Mouse (Mus musculus) fat pad, adult 2 months (tissue): ENCODE results near the gene Rbms1.

Source experiments
- DNase-seq: peaks from one replicate; pipeline ENCODE4 v3.0.0-alpha.2; 2011; ENCODE audit warnings: low read depth, low spot score; ENCODE audit errors: extremely low read depth

The Rbms1 gene

DNA sequence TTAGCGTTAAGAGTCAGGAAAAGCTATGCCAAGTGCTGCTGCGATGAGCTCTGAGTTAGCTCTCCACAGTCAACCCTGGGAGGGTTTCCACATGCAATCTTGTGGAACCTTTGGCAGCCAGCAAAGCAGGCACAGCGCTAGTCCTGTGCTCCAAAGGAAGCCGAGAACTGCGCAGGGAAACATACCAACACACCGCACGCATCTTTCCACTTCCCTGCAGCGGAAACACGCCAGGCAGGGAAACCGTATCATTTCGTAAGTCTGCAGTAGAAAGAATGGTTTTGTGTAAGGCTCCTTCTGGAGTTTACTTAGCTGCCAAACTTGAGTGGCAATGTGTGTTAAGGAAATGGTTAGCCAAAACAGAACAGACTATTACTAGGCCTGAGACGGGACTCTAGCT, 150.0 kb downstream of the Rbms1 start:
- DNase-seq, result no peak

DNA sequence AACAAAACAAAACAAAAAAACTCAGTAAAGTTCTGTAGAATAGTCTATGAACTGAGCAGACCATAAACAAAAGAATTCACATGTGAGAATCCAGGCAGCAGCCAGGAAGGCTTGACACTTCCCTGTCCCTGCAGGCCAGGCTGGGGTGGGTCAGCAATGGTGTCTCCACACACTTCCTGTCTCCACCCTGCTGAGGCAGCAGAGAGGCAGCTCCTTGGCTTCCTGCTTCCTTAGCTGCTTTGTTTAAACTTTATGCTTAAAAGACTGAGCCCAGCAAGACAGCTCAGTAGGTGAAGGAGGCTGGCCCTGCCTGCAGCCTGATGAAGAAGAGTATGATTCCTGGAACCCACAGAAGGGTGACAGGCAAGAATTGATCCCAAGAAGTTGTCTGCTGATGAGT, 152.4 kb downstream of the Rbms1 start:
- no peak for DNase-seq

DNA sequence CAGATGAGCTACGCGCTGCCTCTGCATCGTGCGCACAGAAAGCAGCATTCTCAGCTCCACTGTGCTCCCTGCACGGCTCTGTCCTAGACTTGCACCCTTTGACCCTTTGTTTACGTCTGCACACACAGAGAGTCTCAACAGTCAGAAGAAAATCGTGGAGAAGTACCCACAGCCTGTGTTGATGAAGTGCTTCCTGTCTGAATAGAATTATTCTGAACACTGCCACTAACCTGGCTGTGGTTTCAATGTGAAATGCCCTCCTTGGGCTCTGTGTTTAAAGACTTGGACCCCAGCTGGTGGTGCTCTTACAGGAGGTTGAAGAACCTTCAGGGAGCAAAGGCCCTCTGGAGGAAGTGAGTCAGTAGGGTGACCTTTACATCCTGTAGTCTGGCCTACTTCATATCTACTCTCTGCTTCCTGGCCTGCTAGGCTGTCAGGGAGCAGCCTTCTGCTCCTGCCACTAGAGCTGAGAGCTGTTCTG, 153.5 kb downstream of the Rbms1 start:
- DNase-seq, result no peak

DNA sequence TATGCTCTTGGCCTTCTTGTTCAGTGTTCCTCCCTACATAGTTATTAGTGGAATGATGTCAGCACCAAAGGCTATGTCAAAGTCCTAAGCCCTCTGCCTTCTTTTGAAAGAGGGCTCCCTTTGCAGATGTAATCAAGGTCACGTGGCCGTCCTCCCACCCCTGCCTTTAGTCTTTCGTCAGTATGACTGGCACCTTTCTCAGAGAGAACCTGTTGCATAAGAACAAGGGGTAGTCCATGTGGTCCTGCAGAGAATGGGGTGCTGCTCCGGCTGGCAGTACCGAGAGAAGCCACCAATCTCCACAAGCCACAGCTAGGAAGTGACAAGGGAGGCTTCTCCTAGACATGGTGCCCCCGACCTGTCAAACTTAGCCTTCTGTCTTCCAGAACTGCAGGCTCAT, 154.2 kb downstream of the Rbms1 start:
- DNase-seq, result no peak

DNA sequence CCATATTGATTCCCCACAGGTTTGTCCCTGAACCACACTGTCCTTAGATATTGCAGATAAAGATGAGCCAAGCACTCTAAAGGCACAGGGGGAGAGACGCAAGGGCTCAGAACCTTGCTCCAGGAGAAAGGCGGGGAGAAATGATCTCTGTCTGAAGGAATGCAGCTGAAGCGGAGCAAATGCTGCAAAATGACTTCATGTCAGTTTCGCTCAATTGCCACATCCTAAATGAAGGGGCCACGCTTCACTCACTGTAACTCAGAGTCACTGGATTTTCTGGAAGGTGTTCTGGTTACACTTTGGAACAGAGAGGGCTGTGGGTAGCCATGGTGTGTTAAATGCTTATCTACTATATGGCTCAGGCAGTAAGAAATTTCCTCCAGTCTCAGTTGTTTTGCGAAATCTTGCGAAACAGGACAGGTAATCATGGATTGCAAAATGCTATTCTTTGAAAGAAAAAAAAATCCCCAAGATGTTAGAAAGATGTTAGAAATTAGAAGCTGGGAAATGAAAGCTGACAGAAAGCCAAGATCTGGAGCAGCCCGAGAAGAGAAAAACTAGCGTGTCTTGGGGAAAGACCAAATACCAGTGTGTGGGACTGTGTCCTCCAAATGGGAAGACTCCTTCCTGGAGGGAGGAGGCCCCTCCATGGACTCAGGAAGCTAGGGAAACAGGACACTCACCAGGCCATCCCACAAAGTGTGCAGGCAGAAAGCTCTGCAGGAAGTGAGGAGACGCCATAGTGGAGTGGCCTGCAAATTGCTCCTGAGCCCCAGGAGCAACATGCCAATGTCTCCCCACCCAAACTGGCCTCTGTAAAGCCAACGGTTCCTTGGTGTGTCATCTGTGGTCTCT, 155.4 kb downstream of the Rbms1 start:
- DNase-seq, result no peak

DNA sequence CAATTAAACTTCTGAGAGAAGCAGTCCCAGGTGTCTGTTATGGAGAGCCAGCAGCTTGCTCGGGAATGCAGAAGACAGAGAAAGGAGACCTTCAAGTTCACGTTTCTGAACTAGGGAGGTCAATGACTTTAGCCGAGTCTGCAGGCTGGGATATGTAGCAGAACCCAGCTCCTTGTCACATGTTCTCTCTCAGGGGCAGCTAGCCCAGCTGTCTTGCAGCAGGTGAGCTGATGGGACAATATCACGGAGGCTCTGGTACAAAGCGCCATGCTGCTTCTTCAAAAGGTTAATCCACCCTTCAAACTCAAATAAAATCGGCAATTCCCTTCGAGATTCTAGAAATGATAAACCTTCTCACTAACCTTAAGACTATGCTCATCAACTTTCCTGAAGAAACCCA, 158.2 kb downstream of the Rbms1 start:
- no peak for DNase-seq

DNA sequence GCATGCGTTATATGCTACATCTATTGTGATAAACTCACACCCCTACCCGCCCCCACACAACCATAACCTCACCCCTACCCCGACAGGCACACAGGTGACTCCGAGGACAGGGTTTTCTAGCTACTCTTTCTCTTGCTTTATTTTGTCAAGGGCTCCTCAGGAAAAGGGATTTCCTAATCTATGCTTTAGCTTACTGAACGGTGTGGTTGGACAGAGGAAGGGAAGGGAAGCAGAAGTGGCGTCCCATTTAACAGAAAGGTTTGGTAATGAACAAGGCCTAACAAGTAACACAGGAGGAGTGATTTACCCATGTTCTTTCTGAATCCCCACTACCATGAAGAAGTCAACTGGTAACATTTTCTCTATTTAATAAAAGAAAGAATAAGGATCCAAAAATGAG, 159.6 kb downstream of the Rbms1 start:
- DNase-seq, result no peak

DNA sequence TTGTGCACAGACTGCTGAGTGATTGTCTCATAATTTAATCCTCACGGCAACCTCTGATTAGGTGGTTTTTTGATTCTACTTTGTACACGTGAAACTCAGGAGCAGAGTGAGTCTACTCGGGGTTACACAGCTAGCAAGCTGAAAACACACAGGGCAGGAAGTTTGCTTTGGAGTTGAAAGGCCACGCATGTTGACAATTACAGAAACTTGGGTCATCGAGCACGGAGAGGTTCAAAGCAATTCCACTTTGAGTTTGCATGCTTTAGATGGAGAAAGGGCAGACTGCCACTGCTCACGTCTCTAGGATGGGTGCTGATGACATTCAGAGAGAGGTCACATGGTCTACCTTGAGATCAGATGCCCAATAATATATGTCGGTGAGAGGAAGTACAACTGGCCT, 160.2 kb downstream of the Rbms1 start:
- no peak for DNase-seq

DNA sequence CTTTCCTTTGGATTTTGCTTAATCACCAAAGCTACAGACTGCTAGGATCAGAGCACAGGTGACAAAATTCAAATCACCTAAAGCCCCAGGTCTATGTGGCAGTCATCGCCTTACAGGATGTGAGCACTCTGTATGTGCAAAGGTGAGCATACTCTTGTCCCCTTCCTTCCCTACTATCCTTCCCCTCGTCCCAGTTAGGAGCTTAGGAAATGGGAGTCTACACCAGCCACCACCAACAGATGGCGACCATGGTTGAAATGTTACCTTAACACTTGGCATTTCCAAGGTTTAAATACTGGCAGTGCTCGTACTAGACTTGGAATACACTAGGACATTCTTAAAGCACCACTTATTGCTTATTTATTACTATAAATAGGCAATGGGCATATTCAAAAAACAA, 160.8 kb downstream of the Rbms1 start:
- no peak for DNase-seq

DNA sequence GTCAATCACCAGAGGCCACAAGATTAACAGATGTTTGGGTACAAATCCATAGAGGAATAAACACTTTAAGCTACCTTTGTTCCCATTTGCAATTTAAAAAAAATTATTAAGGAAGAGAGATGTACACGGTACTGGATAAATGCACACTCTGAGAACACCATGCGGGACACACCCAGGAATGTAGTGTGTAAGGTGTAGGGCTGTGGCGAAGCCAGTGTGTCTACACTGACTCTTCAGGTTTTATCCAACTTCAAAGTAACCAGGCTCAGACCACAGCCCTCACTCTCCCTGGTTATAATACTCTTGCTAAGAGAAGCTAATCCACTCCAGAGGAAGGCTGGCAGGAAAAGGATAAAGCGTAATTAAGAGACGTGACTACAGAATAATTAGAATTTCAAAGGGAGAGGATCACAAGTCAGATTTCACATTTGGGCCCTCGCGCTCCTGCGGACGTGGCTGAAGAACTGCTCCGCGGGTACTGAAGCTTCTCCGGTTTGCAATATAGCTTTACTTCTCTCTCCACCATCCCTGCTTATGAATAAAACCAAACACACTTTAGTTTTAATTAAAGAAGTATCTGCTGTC, 161.3 kb downstream of the Rbms1 start:
- DNase-seq, result no peak

DNA sequence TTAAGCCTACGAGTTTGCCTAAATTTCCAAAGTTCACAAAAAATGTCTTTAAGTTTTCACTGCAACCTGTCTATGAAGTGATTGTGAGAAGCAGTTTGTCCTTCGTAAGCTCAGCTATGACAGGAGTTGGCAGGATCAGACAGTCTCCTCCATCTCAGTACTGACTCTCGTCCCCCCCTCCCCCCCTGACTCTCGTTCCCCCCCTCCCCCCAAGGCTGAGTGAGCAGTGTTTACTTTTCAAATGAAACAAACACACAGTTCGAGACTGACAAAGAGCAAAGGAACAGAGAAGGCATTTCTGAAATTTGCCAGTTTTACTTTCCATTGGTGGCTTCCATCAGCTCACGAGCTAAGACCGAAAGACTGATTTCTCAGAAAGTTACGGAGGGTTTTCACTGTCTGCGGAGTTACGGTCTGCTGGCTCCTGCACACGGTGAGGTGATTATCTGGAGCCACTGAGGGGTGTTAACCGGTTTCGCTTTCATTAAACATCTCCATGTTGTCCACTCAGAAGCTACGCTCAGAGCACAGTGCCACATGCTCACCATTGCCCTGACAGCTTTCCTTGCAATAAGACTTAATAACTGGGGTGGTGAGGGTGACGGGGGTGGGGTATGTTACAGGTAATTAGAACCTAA, 162.0 kb downstream of the Rbms1 start:
- DNase-seq, result no peak

DNA sequence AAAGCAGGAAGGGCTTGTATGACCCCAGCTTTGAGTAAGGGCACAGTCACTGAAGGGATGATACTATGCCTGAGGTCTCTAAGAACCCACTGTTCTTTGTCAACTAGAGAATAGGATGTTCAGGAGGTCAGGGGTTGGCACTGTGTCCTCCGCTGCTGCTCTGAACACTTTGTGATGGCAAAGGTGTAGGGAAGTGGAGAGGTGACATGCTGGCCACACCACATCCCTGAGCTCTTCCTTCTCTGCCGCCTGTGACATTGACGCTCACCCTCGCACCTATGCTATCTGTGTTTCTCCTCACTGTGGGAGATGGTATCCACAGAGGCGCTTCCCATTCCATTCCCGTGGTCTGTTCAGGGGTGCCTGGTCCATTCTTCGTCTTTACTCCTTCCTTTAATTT, 163.2 kb downstream of the Rbms1 start:
- no peak for DNase-seq

DNA sequence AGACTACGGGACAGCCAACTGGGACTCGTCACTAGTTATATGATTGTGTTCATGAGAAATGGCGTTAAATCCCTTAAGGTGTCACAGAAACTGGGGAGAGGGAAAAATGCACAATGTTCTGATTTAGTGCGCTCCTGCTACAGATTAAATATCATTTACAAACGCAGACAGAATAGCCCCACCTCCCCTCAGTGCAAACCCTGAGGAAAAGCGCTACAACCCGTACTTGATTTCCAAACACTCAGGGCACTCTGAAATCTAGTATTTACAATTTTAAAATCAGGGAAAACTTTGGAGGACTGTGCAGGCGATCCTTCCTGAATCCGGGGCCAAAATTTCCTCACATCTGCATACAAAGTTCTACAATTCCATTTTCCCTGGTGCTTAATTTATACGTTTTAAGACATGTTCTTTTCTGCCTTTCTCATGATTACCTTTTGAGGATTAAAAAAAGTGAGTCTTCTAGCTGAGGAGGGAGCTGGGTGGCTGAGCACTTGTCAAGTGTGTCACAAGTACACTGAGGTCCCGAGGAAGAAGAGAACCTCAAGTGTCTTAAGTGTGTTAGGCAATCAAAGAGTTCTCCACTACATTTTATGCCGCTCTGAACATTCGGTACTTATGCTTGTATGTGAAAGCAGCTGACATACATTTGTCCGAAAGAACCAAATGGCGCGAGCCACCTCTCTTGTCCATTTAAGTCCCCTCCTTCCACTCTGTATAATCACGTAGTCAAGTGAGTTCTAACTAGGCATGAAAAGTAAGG, 164.0 kb downstream of the Rbms1 start:
- DNase-seq, result no peak

DNA sequence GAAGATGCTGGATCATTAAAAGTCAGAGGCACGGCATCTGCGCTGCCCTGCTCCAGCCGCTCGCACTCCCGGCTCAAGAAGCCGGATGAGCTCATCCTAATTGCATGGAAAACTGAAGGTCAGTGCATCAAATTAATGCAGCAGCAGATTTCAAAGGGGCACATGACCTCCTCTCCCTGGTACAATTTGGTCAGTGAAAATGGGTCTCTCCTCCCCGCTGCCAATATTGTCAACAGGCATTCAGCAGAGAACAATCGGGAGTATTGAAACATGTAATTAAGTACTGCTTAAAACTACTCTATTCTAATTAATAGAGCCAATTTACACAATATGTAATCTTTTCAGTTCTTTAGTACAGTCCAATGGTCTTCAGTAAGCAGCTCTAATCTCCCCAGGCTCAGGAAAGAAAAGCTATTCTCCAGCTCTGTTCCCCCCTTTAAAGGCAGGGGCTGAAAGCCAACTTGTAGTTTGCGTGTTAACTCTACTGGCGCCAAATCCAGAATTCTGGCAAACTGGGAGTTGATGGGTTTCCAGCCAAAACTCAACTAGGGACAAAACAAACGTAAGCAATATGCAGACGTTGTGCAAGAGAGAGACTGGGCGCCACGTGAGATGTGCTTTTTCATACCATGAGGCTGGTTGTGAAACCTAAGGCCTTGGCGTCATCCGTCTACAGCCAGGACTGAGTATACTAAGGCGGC, 165.9 kb downstream of the Rbms1 start:
- DNase-seq, result peak; percentile 43

DNA sequence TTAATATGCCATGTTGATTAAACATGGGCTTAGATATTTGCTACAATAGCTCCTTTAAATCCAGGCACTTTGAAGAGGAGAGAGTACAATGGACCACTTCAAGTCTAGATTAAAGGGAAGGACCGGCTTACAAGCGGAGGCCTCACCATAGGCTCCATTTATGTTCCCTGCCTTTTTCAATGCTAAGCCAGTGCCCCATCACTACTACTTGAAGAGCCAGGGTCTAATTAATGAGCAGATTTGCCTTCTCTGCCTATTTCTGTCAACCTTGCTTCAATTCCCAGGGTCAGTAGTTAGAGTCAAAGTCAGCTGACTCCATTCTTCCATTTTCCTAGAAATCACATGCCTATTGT, 166.4 kb downstream of the Rbms1 start:
- no peak for DNase-seq

DNA sequence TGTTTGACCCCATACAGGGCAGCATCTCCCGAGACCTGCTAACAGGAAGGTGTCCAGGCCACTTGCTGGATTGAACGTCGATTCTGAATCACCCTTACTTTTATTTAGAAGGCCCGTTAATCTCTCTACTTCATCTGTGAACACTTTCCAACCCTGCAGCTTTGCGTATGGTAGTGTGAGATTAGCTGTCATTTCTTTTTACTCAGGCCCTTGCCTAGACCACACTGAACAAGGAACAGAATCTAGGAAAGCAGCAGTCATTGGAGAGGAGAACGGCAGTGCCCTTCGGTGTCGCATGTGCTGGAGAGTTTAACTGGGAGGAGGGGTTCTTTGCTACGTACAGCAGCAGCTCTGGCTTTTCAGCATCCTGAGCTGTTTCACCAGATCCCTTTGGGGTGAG, 167.1 kb downstream of the Rbms1 start:
- DNase-seq, result no peak

DNA sequence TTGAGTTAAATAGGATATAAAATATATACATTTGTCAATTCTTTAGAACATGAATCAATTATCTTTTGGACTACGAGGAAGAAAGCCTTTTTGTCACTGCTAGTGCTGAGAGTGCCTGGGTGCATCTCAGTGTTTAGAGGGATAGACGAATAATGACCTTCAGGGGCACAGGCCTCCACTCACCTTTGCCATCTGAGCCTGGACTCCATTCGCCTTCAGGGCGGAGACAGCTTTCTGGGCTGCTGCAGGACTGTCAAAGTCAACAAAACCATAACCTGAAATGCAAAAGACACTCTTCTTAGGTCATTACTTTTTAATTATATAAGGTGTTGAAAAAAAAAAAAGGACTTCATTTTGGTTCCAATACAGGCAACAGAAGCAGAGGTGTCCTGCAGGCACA, 170.5 kb downstream of the Rbms1 start:
- no peak for DNase-seq

DNA sequence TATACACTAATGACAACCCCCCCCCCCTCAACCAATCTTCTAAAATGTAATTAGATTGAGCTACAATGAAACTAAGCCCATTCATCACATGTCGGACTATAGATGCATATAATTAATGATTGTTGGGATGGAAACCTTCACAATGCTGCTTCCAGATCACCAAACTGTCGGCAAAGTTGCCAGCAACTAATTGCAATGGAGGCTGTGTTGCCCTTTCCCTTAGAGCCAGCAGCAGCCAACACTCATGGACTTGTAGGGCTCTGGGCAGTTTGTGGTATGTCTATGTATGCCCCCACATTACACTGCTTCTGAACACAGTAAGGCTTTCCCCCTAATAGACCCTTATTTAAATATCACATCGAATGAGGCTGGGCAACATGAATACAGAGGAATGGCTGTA, 173.9 kb downstream of the Rbms1 start:
- no peak for DNase-seq

DNA sequence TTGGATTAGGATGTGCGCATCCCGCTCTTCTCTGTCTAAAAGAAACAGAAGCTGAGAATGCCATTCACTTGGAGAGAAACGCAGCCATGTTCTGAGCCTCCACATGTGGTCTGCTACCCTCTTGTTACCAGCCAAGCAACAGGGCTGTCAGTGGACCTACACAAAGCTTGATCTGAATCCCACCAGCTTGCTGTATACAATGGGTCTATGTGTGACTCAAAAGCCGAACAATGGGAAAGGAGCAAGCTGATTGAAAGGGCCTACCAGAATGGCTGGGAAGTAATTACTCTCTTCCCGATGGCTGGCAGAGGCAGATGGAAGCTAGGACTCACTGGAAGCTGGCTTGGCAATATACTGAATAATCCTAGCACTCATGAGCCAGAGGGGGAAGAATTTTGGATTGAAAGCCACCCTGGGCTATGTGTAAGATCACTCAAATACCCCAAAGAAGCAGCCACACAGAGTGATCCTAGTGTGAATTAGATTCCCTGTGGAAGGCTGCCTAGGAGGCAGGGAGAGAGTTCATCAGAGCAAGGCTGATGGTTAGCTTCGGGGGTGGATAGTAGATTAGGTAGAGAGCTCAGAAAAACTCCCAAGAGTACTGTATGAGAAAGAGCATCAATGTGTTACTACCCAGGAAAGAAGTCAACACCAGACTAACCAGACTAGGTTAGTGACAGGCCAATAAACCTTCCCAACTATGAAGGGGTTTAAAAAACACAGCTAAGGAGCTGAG, 174.7 kb downstream of the Rbms1 start:
- no peak for DNase-seq

DNA sequence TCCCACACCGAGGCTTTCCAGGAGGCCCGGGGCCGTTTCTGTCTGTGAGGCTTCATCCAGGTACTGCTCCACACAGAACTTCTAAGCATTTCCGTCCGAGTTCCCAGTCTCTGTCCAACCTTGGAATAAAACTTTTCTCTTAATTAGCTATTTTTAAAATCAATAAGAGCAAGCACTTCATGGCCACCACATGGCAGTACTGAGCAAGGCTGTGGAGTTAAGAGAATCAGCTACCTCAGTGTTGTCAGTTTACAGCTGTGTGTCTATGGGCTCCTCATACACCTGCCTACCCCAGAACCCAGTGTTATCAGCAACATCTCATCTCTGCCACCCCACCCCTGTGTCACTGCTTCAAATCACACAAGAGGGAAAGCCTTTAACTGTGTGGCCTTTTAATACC, 175.9 kb downstream of the Rbms1 start:
- no peak for DNase-seq
